In the genomic region with DNA sequence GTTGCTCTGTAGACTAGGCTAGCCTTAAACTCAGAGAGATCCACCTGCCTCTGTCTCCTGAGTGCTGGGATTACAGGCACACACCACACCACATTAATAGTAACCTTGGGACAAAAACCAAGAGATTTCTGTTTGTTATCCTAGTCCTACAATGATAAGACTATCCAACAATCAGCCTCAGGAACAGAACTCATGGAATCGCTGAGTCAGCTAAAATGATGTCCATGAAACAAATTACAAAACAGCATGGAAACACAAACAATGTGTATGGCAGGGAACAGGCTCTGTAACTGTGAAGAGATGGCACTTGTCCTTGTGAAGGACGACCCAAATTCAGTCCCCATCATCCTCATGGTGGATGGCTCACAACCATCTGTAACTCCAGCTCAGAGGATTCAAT, we compare ENCODE assay signal across 24 mouse cellular contexts. TPM values are rescaled to one million over a fixed set of nuclear protein-coding genes. Genes with fewer than 3 reads are reported as not detected.
"Had no signal": no experiment of that assay in that cellular context is flagged by ENCODE, and none has a peak within 500 bp of the region (broad histone marks: within the 10 kb centered on the region; RNA-seq: fewer than 3 reads in every experiment).

No protein-coding gene starts in this region.

- H3K4me2 ChIP-seq: lung, embryonic 15.5 days; midbrain, embryonic 12.5 days; neural tube, embryonic 13.5 days; neural tube, embryonic 15.5 days had no signal

- DNase-seq: liver, postnatal 0 days; lung, adult 2 months; lung, postnatal 14 days; lung, postnatal 36 days; midbrain, embryonic 14.5 days; retina, postnatal 1 day; right cerebral cortex, adult 18-20 months; right cerebral cortex, postnatal 25 days; right cerebral cortex, postnatal 4 days; spleen, adult 18-20 months; thymus, adult 18-20 months; thymus, postnatal 14 days; thymus, postnatal 36 days had no signal

- H3K9ac ChIP-seq: liver, postnatal 0 days; lung, embryonic 15.5 days; midbrain, embryonic 12.5 days; neural tube, embryonic 13.5 days; neural tube, embryonic 15.5 days had no signal

- H3K4me1 ChIP-seq: midbrain, embryonic 10.5 days had no signal

- H3K27me3 ChIP-seq: lung, embryonic 15.5 days; megakaryocyte, embryonic 14.5 days; midbrain, embryonic 12.5 days; neural tube, embryonic 13.5 days; neural tube, embryonic 15.5 days had no signal

- H3K4me3 ChIP-seq: lung, embryonic 15.5 days; megakaryocyte, embryonic 14.5 days; midbrain, embryonic 10.5 days; midbrain, embryonic 12.5 days; myocyte; neural tube, embryonic 13.5 days; neural tube, embryonic 15.5 days had no signal

- ATAC-seq: liver, postnatal 0 days; lung, postnatal 0 days; midbrain, embryonic 16.5 days had no signal

- H3K27ac ChIP-seq: lung, embryonic 15.5 days; macrophage; midbrain, embryonic 10.5 days; midbrain, embryonic 12.5 days; neural tube, embryonic 13.5 days; neural tube, embryonic 15.5 days had no signal

- H3K9me3 ChIP-seq: lung, embryonic 15.5 days; megakaryocyte, embryonic 14.5 days; midbrain, embryonic 10.5 days; midbrain, embryonic 12.5 days; neural tube, embryonic 13.5 days; neural tube, embryonic 15.5 days had no signal

RNA-seq across cellular contexts. Expression of a gene that starts 47.9 kb away (rescaled TPM):
- total RNA-seq: megakaryocyte progenitor cell, adult 5-6 weeks had no signal
